Mouse (Mus musculus): ENCODE measurements around the gene Kcnc1.

- no peak for TF ChIP-seq POLR2A (IDR thresholded peaks at IDR 0.05; ENCODE audit: borderline replicate concordance, low read depth, low read length)
- TF ChIP-seq CTCF (IDR thresholded peaks at IDR 0.05; ENCODE audit: low read depth, low read length), result no peak
These were observed 15.7 kb upstream of the Kcnc1 start for GRCm38 (mm10) chr7:46380625-46381024.

All from bone marrow macrophage, adult 2 months (primary cell).